Mouse (Mus musculus): ENCODE measurements around the gene Lyz2.
"Not testable (repeated sequence)": the region's sequence is repeated elsewhere in the genome, so short reads cannot be mapped to it uniquely, and the experiment has no call there.

Gene Lyz2

DNA sequence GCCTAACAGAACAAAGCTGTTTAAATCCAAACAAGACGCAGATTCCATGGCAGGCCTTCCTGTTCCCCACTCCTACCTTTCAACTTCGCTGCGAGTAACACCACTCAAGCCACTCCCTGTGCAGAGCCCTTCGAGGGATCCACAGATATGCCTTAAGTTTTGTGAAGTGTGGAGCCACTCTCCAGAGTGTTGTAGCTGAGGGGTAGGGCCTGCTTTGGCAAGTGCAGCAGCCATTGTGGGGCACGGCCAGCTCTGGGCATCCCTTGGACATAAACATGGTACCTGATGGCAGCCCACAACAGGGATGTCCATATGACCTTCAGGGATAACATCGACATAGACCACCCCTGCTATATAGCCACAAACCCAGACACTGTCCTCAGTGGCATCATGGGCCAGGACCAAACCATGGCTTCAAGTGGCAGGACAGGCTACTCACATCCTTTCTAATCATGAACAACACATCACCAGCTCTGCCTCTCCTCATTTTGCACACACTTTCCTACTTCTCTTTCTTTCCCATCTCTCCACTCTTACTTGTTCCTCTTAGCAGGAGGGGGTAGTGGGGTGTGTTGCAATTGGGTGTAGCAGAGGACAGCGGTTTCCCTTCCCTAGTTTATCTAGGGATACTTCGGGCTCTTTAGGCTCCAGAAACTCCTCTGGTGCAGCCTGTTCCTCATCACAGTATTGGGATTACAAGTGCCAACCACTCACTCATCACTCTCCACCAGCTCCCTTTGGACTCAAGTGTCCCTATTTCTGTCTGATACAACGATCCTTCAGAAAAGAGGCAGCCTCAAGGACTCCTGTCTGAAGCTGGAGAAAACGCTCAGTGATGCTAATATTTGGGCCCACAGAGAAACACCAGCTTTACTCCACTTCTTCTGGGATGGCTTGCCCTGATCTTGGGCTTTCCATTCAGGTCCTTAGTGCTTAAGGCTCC lies 2.7 kb upstream of the Lyz2 start:
- DNase-seq (ENCODE audit: low spot score in 2 of 2): no peak

DNA sequence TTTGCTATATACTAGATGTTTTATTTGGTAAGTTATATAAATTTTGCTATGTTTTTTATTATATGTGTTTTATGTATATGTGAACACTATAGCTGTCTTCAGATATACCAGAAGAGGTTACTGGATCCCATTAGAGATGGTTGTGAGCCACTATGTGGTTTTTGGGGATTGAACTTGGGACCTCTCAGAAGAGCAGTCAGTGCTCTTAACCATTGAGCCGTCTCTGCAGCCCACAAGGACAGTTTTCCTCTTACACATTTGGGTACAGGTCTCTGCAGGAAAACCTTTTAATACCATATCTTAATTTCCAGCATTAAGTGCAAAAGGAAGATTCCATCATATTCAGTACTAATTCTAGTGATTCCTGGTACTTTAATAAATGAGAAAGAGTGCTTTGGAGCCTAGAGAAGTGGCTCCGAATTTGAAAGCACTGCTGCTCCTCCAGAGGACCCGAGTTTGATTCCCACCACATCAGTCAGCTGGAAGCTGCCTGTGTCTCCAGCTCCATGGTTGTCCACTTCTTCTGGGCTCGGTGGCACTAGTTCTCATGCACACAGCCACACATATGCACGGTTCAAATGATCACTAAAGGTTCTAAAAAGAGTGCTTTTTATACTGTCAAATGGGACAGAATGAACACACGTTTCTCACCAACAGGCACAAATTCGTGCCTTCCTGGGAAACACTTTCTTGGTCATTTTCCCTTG lies 1.9 kb upstream of the Lyz2 start:
- DNase-seq (ENCODE audit: low spot score in 2 of 2): no peak

DNA sequence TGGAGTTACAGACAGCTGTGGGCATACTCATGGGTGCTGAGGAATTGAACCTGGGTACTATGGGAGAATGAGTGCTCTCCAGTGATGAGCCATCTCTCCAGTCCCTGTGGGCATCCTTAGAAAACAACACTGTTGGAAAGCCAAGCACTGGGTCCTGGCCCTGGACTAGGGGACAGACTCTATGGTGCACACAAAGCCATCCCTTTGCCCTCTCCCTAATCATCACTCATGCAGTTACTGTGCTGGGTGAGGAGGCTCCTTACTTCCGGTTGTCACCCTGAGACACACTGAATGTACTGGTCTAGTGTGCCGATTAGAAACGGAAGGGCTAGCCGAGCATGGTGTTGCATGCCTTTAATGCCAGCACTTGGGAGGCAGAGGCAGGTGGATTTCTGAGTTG lies 1.1 kb upstream of the Lyz2 start:
- DNase-seq (ENCODE audit: low spot score in 2 of 2): not testable (repeated sequence)

DNA sequence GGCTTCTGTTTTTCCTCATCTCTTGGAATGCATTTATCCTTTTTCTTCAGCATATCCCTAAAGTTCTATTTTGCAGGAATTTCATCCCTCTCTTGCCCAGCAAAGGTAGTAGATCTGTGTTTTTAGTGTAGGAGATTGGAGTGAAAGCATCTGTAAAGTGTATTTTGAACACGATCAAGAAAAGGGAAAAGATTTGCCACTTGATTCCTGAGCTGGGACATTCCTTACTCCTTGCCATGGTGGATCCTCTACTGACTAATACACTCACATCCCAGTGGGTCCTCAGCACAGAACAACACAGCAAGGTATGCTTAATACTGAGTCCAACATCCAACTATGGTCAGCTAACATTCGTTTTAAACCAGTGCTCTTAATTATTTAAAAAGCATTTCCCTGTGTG lies 430 bp upstream of the Lyz2 start:
- DNase-seq (ENCODE audit: low spot score in 2 of 2): no peak

DNA sequence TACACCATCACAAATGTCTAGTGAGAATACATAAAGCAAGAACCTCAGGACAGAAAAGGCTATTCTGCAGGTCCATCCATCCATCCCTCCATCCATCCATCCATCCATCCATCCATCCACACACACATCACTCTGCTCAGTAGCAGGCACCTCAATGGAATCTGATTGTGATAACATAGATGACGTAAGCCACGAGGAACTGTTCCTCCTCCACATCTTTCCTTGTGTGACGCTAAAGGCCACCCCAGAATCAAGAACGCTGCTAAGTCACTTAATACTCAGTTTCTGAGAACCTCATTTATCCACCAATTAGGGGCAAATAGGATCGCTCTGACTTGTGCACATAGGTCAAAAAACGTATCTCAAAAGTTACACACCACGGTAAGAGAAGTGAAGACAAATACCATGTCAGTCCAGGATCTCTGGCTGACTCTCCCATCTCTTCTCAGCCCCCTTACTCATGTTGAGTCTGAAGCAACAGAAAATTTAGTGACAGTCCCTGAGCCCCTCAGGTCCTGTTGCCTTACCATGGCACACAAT lies 670 bp downstream of the Lyz2 start:
- DNase-seq (ENCODE audit: low spot score in 2 of 2): no peak

DNA sequence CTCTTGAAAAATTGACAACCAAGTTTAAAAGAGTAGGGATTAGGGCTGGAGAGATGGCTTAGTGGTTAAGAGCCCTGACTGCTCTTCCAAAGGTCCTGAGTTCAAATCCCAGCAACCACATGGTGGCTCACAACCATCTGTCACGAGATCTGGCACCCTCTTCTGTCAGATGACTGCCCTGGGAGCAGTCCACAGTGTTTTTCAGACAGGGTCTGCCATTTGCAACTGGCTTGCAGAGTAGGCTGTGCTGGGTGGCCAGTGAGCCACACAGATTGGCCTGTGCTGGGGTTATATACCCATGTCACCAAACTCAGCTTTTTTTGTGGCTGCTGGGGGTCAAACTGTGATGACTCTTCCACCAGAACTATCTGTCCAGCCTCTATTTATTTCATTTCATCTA lies 2.1 kb downstream of the Lyz2 start:
- DNase-seq (ENCODE audit: low spot score in 2 of 2): no peak

DNA sequence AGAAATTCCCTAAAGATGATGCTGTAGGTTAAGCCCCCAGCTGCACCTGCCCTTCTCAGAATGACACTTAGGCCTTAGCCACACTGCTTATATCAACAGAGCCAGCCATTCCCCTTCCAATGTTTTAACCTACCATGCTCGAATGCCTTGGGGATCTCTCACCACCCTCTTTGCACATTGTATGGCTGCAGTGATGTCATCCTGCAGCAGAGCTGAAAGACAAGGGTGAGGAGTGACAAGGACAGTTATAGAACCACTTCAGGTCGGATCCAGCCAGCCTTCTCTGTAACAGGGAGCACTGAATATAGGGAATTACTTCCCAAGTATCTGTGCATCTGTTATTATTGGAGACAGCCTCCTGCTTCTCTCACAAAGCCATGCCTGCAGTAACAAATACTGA lies 3.6 kb downstream of the Lyz2 start:
- DNase-seq (ENCODE audit: low spot score in 2 of 2): peak in 1 of 2 experiments; percentile 5

DNA sequence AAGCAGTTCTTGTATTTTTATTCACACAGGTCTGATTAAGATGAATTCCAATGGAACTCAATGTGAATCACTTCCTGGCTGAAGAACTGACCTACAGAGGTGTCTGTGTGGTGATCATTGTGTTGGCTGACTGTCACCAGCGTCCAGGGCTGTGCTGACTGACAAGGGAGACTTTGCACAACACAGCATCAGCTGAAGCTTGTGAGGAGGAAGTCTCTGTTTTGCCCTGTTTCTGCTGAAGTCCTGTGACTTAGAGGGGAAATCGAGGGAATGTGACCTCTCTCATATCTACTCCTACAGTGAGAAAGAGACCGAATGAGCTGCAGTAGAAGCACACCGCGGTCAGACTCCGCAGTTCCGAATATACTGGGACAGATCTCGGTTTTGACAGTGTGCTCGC lies 4.3 kb downstream of the Lyz2 start:
- peak in 1 of 2 experiments; percentile 4 for DNase-seq (ENCODE audit: low spot score in 2 of 2)

DNA sequence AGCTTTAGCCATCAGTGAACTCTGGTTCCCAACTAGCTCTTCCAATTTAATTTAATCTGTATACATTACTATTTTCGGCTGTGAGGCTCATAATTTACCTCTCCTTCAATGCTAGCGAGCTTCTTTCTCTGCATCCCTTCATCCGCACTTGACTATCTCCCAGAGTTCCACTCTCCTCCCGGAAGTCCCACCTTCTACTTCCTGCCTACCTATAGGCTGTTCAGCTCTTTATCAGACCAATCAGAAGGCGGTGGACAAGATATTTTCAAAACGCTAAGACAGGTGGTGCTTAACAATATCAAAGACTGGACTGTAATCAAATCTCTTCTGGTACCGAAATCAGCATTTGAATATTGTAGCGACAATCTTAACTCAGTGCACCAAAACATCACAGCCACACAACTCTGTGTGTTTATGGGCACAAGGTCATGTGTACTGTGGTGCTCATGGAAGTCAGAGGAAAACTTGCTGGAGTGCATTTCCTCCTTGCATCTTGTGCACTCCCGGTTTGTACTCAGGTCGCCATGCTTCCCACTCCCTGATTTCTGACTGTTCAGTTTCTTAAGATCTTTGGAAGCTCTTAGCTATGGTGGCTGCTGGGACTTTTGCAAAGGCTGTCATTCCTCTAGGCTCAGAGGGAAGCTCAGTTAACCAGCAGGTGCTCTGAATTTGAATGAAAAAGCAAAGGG lies 6.3 kb downstream of the Lyz2 start:
- DNase-seq (ENCODE audit: low spot score in 2 of 2): no peak

DNA sequence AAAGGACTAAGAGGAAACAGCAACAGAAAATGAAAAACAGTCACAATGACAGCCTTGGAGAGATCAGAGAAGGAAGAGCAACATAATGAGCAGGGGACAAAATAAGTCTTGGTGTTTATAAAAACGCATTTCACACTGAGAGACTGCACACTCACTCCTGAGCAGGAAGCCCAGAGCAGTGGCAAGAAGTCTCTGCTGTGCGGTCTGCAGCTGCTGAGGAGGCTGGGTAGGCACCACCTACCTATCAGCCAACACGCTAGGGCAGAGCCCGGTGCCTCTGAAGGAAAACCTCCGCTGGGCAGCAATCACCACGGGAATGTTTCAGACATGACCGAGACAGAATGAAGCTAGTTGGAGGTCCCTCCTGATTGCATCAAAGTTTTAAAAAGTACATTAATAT lies 7.5 kb downstream of the Lyz2 start:
- not testable (repeated sequence) for DNase-seq (ENCODE audit: low spot score in 2 of 2)

DNA sequence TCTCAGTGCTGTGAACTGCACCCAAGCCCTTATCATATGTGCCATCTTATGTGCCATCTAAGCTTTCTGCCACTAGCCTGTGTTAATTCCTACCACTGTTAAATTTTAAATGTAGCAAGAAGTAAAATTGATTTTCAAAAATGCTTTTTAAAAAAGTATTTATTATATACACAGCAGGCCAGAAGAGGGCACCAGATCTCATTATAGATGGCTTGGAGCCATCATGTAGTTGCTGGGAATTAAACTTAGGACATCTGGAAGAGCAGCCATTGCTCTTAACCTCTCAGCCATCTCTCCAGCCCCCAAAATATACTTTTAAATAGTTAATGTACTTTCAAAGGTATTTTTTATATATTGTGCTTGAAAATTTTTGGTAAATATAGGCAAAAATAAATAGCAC lies 10.1 kb downstream of the Lyz2 start:
- DNase-seq (ENCODE audit: low spot score in 2 of 2): no peak

DNA sequence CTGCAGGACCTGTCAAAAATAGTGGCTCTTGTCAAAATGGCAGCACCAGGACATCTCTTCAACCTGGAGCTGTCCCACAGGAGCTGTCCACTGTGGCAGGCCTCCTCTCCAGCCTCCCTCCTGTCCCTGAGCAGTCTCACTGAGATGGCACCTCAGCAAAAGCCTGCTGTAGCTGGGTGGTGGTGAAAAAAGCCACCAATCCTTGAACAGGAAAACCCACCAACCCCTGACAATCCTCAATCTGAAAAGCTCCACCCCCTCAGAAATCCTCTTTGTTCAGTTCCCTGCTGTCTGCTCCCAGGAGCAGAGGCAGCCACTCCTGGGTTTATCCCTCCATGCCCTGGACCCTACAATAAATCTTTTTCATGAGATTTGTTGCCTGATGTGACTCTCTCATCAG lies 22.3 kb downstream of the Lyz2 start:
- no peak for DNase-seq (ENCODE audit: low spot score in 2 of 2)

DNA sequence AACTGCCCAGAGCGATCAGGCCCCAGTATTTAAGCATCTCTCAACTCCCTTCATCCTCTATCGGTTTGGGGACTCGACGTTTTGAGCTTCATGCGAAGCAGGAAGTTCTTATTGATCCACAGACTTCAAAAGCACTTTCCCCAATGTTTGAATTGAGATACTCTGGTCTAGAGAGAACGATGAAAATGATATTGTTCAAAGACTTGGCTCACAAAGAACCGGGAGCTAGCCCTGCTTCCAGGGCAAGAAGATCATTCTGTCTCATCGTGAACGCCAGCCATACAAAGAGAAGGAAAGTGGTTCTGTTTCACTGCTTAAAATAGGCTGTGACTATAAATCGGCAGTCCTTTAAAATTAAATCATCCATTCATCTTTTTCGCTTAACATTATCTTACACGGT lies 43.5 kb downstream of the Lyz2 start, which contains the start of gene 9530003J23Rik:
TSS of gene 9530003J23Rik (minus strand) at position 101 of the 400 bp plus-strand sequence.
- no peak for DNase-seq (ENCODE audit: low spot score in 2 of 2)

DNA sequence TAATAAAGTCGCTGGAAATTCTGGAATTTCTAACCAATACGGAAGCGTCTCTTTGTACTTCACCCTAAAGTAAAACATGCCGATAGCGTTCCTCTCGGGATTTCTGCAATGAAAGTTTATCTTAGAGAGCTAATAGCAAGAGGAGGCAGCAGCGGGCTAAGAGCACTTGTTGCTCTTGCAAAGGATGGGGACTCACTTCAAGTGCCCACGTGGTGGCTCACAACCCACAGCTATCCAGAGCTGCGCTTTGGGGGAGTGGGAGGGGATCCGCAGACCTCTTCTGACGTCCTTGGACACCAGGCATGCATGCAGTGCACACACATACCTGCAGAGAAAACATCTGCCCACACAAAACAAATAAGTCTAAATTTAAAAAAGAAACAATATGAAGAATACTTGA lies 46.3 kb downstream of the Lyz2 start:
- DNase-seq (ENCODE audit: low spot score in 2 of 2): no peak

DNA sequence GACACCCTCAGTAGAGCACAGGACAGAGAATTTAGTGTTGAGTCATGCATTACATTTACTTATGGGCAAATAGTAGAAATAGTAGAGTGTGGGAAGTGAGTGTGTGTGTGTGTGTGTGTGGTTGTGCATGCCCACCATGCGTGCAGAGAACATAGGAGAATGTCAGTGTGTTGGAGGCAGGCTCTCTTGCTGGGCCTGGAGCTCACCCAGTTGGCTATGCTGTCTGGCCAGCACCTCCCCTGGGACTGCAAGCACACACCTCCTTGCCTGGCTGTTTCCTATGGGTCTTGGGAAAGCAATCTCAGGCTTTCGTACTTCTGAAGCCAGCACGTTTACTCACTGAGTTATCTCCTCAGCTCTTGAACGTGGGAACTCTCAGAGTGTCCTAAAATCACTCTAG lies 47.3 kb downstream of the Lyz2 start:
- DNase-seq (ENCODE audit: low spot score in 2 of 2): no peak

DNA sequence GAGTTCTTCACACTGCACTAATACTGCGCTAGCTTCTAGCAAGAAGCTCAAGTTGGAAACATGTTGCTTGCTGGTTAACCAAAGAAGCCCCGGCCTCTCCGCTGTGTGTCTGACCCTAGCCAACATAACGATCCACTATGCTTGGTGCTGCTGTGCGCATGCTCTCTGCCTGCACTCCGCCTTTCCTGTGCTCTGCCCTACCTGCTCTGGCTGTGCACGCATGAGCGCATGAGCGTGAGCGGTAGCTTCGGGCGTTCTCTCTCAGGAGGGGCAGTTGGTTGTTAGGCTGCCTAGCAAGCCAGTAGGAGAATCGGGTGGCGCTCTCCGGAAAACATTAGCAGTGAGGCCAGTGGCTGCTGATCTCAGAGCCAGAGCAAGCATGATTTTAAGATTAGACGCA lies 52.3 kb downstream of the Lyz2 start:
- no peak for DNase-seq (ENCODE audit: low spot score in 2 of 2)
